Mouse (Mus musculus): Measurements from ENCODE around the gene Aldob. TPM values are rescaled to one million over a fixed set of nuclear protein-coding genes. Genes with fewer than 3 reads are reported as not detected.

The Aldob gene
- polyA plus RNA-seq, 1 experiment from 2014 or later: 0.42 TPM

GRCm38 (mm10) chr4:49559915-49560772 is 10.8 kb upstream of the Aldob start:
- no peaks in the 10 kb centered on the region for H3K36me3 ChIP-seq
- ATAC-seq (ENCODE audit: insufficient number of reproducible peaks, low FRiP score): peak; percentile 59; the same call in 1 of the 2 replicates
- H3K9me3 ChIP-seq (replicated peaks): no peaks in the 10 kb centered on the region
- H3K9ac ChIP-seq: no peak overlapping the region
- no peak overlapping the region for H3K4me2 ChIP-seq
- H3K27me3 ChIP-seq (replicated peaks): no peaks in the 10 kb centered on the region
- no peaks in the 10 kb centered on the region for H3K4me1 ChIP-seq (replicated peaks)
- H3K27ac ChIP-seq (ENCODE audit: poor library complexity, severe bottlenecking): no peak overlapping the region
- H3K4me3 ChIP-seq: no peak overlapping the region
- WGBS: 67% methylated on average over 20 of the region's 20 CpGs

- Histone ChIP-seq H3K27ac (ENCODE audit: poor library complexity, severe bottlenecking) (no peak overlapping the region), H3K4me2 (no peak overlapping the region), H3K9ac (no peak overlapping the region), H3K27me3 (replicated peaks) (no peaks in the 10 kb centered on the region), H3K4me1 (replicated peaks) (no peaks in the 10 kb centered on the region), H3K4me3 (no peak overlapping the region), H3K9me3 (replicated peaks) (no peaks in the 10 kb centered on the region), H3K36me3 (no peaks in the 10 kb centered on the region)
- WGBS: 49% methylated on average over 2 of the region's 2 CpGs
- ATAC-seq (ENCODE audit: insufficient number of reproducible peaks, low FRiP score): no peak
Observed at GRCm38 (mm10) chr4:49558181-49558580, 8.8 kb upstream of the Aldob start.

GRCm38 (mm10) chr4:49557375-49557774 is 8.0 kb upstream of the Aldob start:
- no peaks in the 10 kb centered on the region for H3K4me1 ChIP-seq (replicated peaks)
- no peak overlapping the region for H3K4me2 ChIP-seq
- no peaks in the 10 kb centered on the region for H3K9me3 ChIP-seq (replicated peaks)
- H3K27ac ChIP-seq (ENCODE audit: poor library complexity, severe bottlenecking): no peak overlapping the region
- H3K36me3 ChIP-seq: no peaks in the 10 kb centered on the region
- H3K9ac ChIP-seq: no peak overlapping the region
- no peak for ATAC-seq (ENCODE audit: insufficient number of reproducible peaks, low FRiP score)
- no peaks in the 10 kb centered on the region for H3K27me3 ChIP-seq (replicated peaks)
- 89% methylated on average over 7 of the region's 7 CpGs for WGBS
- H3K4me3 ChIP-seq: no peak overlapping the region

GRCm38 (mm10) chr4:49553380-49553779 is 4.0 kb upstream of the Aldob start:
- H3K27me3 ChIP-seq (replicated peaks): no peaks in the 10 kb centered on the region
- no peaks in the 10 kb centered on the region for H3K9me3 ChIP-seq (replicated peaks)
- no peaks in the 10 kb centered on the region for H3K4me1 ChIP-seq (replicated peaks)
- no peak overlapping the region for H3K9ac ChIP-seq
- no peak for ATAC-seq (ENCODE audit: insufficient number of reproducible peaks, low FRiP score)
- no peak overlapping the region for H3K4me2 ChIP-seq
- no peak overlapping the region for H3K27ac ChIP-seq (ENCODE audit: poor library complexity, severe bottlenecking)
- no peak overlapping the region for H3K4me3 ChIP-seq
- WGBS: 86% methylated on average over 5 of the region's 5 CpGs
- H3K36me3 ChIP-seq: no peaks in the 10 kb centered on the region

- no peak for ATAC-seq (ENCODE audit: insufficient number of reproducible peaks, low FRiP score)
- H3K4me1 ChIP-seq (replicated peaks): no peaks in the 10 kb centered on the region
- H3K27ac ChIP-seq (ENCODE audit: poor library complexity, severe bottlenecking): no peak overlapping the region
- H3K36me3 ChIP-seq: no peaks in the 10 kb centered on the region
- 76% methylated on average over 7 of the region's 7 CpGs for WGBS
- H3K4me3 ChIP-seq: no peak overlapping the region
- no peaks in the 10 kb centered on the region for H3K27me3 ChIP-seq (replicated peaks)
- no peak overlapping the region for H3K4me2 ChIP-seq
- no peaks in the 10 kb centered on the region for H3K9me3 ChIP-seq (replicated peaks)
- no peak overlapping the region for H3K9ac ChIP-seq
Observed at GRCm38 (mm10) chr4:49547544-49548219, 1.7 kb downstream of the Aldob start.

GRCm38 (mm10) chr4:49546873-49547543 is 2.3 kb downstream of the Aldob start:
- Histone ChIP-seq H3K9me3 (replicated peaks) (no peaks in the 10 kb centered on the region), H3K4me3 (no peak overlapping the region), H3K4me2 (no peak overlapping the region), H3K9ac (no peak overlapping the region), H3K4me1 (replicated peaks) (no peaks in the 10 kb centered on the region), H3K36me3 (no peaks in the 10 kb centered on the region), H3K27me3 (replicated peaks) (no peaks in the 10 kb centered on the region), H3K27ac (ENCODE audit: poor library complexity, severe bottlenecking) (no peak overlapping the region)
- WGBS: 65% methylated on average over 6 of the region's 6 CpGs
- ATAC-seq (ENCODE audit: insufficient number of reproducible peaks, low FRiP score): no peak

- Histone ChIP-seq H3K36me3 (no peaks in the 10 kb centered on the region), H3K4me1 (replicated peaks) (peaks cover 2% of the 10 kb centered on the region), H3K27me3 (replicated peaks) (no peaks in the 10 kb centered on the region), H3K9me3 (replicated peaks) (no peaks in the 10 kb centered on the region), H3K27ac (ENCODE audit: poor library complexity, severe bottlenecking) (no peak overlapping the region), H3K4me3 (no peak overlapping the region), H3K4me2 (no peak overlapping the region), H3K9ac (no peak overlapping the region)
- no peak for ATAC-seq (ENCODE audit: insufficient number of reproducible peaks, low FRiP score)
- 76% methylated on average over 2 of the region's 2 CpGs for WGBS
Observed at GRCm38 (mm10) chr4:49546026-49546425, 3.3 kb downstream of the Aldob start.

GRCm38 (mm10) chr4:49540966-49541365 is 8.4 kb downstream of the Aldob start:
- no peaks in the 10 kb centered on the region for H3K36me3 ChIP-seq
- no peak overlapping the region for H3K4me2 ChIP-seq
- peaks cover 7% of the 10 kb centered on the region for H3K4me1 ChIP-seq (replicated peaks)
- H3K27ac ChIP-seq (ENCODE audit: poor library complexity, severe bottlenecking): no peak overlapping the region
- no peak for ATAC-seq (ENCODE audit: insufficient number of reproducible peaks, low FRiP score)
- H3K9me3 ChIP-seq (replicated peaks): no peaks in the 10 kb centered on the region
- no peak overlapping the region for H3K4me3 ChIP-seq
- WGBS: 41% methylated on average over 3 of the region's 3 CpGs
- no peak overlapping the region for H3K9ac ChIP-seq
- H3K27me3 ChIP-seq (replicated peaks): no peaks in the 10 kb centered on the region

- Histone ChIP-seq H3K9ac (no peak overlapping the region), H3K4me1 (replicated peaks) (peaks cover 7% of the 10 kb centered on the region), H3K27ac (ENCODE audit: poor library complexity, severe bottlenecking) (no peak overlapping the region), H3K4me3 (no peak overlapping the region), H3K36me3 (no peaks in the 10 kb centered on the region), H3K9me3 (replicated peaks) (no peaks in the 10 kb centered on the region), H3K4me2 (no peak overlapping the region), H3K27me3 (replicated peaks) (no peaks in the 10 kb centered on the region)
- WGBS: 36% methylated on average over 6 of the region's 6 CpGs
- 0 out of 2 replicates have a peak, but pooled peaks have one; percentile 57 for ATAC-seq (ENCODE audit: insufficient number of reproducible peaks, low FRiP score)
Observed at GRCm38 (mm10) chr4:49539665-49540064, 9.7 kb downstream of the Aldob start.

- Histone ChIP-seq H3K27ac (ENCODE audit: poor library complexity, severe bottlenecking) (no peak overlapping the region), H3K4me3 (no peak overlapping the region), H3K9me3 (replicated peaks) (no peaks in the 10 kb centered on the region), H3K4me1 (replicated peaks) (peaks cover 7% of the 10 kb centered on the region), H3K36me3 (peaks cover 7% of the 10 kb centered on the region), H3K9ac (no peak overlapping the region), H3K4me2 (no peak overlapping the region), H3K27me3 (replicated peaks) (no peaks in the 10 kb centered on the region)
- 68% methylated on average over 4 of the region's 4 CpGs for WGBS
- no peak for ATAC-seq (ENCODE audit: insufficient number of reproducible peaks, low FRiP score)
Observed at GRCm38 (mm10) chr4:49536671-49537070, 12.7 kb downstream of the Aldob start.

GRCm38 (mm10) chr4:49535675-49536294 is 13.6 kb downstream of the Aldob start:
- whole genome bisulfite sequencing: 79% methylated on average over 4 of the region's 4 CpGs
- H3K4me2 ChIP-seq: no peak overlapping the region
- H3K4me3 ChIP-seq: no peak overlapping the region
- H3K9ac ChIP-seq: no peak overlapping the region
- ATAC-seq (ENCODE audit: insufficient number of reproducible peaks, low FRiP score): no peak
- no peaks in the 10 kb centered on the region for H3K27me3 ChIP-seq (replicated peaks)
- peaks cover 11% of the 10 kb centered on the region for H3K36me3 ChIP-seq
- H3K27ac ChIP-seq (ENCODE audit: poor library complexity, severe bottlenecking): no peak overlapping the region
- H3K9me3 ChIP-seq (replicated peaks): peaks cover 1% of the 10 kb centered on the region; the same call in 1 of the 2 replicates
- H3K4me1 ChIP-seq (replicated peaks): 0 out of 2 replicates have a peak, but pooled peaks cover 4% of the 10 kb centered on the region
